ENCODE assay signal across 20 mouse cellular contexts in genomic region chr2:167953819-167954218, GRCm38 (mm10). TPM values are rescaled to one million over a fixed set of nuclear protein-coding genes. Genes with fewer than 3 reads are reported as not detected.
"Had no signal": no experiment of that assay in that cellular context is flagged by ENCODE, and none has a peak within 500 bp of the region (broad histone marks: within the 10 kb centered on the region; RNA-seq: fewer than 3 reads in every experiment).

No protein-coding gene starts in this region.

- H3K4me3 ChIP-seq: layer of hippocampus, adult 2 months; liver, embryonic 15.5 days; midbrain, embryonic 13.5 days; neural tube, embryonic 12.5 days; neural tube, embryonic 15.5 days had no signal

- H3K9ac ChIP-seq: liver, embryonic 15.5 days; midbrain, embryonic 13.5 days; neural tube, embryonic 12.5 days; neural tube, embryonic 15.5 days had no signal

- H3K36me3 ChIP-seq: liver, embryonic 15.5 days; midbrain, embryonic 13.5 days; neural tube, embryonic 12.5 days; neural tube, embryonic 15.5 days had no signal

- H3K27me3 ChIP-seq: liver, embryonic 15.5 days; midbrain, embryonic 13.5 days; neural tube, embryonic 12.5 days; neural tube, embryonic 15.5 days had no signal

- ATAC-seq: hindbrain, embryonic 16.5 days; intestine, postnatal 0 days; midbrain, embryonic 13.5 days had no signal

- H3K9me3 ChIP-seq: liver, embryonic 15.5 days; midbrain, embryonic 13.5 days; neural tube, embryonic 12.5 days; neural tube, embryonic 15.5 days had no signal

- DNase-seq: kidney, adult 2 months; kidney, postnatal 25 days; layer of hippocampus, adult 9-11 months; right cerebral cortex, adult 18-20 months; right cerebral cortex, postnatal 14 days; right cerebral cortex, postnatal 4 days; thymus, adult 2 months; thymus, postnatal 14 days; thymus, postnatal 4 days had no signal

- H3K4me2 ChIP-seq: liver, embryonic 11.5 days; liver, embryonic 15.5 days; midbrain, embryonic 13.5 days; neural tube, embryonic 12.5 days; neural tube, embryonic 15.5 days had no signal

- H3K27ac ChIP-seq: kidney, postnatal 0 days; layer of hippocampus, adult 2 months; liver, embryonic 15.5 days; midbrain, embryonic 13.5 days; neural tube, embryonic 12.5 days; neural tube, embryonic 15.5 days; stomach, postnatal 0 days had no signal

RNA-seq across cellular contexts. Expression of gene Ripor3, which starts 56.6 kb away (rescaled TPM):
- total RNA-seq: megakaryocyte progenitor cell, adult 5-6 weeks had no signal
